Mouse (Mus musculus) kidney, postnatal 25 days (tissue): Measurements from ENCODE around the gene Add2.
A peak's percentile ranks its signal among the peaks of the same experiment; 100 is the strongest.

Experiments
- DNase-seq, 2 experiments: peaks; one replicate each; pipeline ENCODE4 v3.0.0; 2021; ENCODE audit warnings: mixed read lengths in 2 of 2

Add2 gene

DNA sequence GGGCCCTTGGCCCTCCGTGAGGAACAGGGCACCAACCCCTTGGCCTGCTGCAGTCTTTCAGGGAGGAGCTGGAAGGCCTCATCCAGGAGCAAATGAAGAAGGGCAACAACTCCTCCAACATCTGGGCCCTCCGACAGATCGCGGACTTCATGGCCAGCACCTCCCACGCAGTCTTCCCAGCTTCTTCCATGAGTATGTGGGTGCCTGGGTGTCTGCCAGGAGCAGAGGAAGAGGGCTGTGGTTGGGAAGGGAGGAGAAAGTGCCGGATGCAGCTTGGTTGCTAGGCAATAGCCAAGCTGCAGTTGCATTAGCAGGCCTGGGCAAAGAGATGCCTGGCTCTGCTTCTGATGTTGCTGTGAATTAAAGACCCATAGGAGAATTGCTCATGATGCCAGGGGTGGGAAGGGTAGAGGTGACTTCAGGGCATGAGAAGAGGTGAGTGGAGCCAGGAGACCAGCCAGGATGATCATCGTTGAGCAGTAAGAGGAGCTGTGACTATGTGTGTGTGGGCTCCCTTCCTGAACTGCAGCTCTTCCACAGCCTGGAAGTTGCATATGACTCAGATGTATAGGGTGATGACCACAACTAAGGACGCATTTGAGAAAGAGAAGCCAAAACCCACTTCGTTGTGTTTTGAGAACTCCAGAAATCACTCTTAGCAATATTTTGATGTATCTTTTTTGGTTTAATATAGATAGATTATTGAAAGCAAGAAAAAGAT is 58.5 kb downstream of the Add2 start:
- peak in 1 of 2 experiments; percentile 19 for DNase-seq

DNA sequence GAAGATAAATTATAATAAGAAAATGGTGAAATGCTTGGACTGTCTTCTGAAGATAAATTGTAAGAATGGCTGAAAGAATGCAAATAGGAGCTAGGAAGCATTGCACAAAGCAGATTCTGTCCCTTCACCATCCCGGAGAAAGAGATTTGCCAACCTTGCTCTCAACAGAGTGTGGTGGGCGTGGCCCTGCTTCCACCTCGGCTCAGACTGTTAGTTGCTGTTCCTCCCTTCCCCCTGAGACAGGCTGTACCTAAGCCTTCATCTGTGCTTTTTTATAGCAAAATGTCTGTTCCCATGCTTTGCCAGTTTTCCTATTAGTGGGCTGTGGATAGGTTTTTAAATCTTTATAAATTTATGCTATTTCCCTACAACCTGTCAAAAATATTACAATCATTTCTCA is 59.3 kb downstream of the Add2 start:
- no peak for DNase-seq

DNA sequence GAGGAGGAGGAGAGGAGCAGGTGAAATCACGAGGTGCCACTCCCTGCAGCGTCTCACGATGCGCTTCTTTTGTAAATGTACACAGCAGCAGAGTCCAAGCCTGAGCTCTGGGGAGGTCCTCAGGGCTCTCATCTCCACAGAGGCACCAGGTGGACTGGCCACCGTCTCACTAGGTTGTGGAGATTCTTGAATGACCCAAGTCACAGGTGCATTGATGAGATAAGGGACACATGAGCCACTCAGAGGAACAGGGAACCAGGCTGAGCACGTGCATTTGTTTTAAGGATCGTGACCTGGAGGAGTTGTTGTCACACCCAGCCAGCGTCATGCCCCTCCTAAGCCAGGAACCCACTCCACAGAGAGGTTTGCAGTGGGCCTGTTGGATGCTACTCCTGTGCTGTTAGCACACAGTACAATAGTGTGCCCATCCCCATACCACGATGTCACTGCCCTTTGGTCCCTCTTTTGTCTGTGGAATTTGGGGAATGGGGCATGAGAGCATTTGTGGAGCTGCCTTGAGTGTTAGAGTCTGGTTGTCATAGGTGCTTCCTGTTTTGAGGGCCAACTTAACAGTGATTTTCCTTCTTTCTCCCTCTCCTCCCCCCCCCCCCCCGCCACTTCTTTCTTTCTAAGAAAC is 65.8 kb downstream of the Add2 start:
- no peak for DNase-seq

- DNase-seq = no peak
These were observed 67.0 kb downstream of the Add2 start for GRCm38 (mm10) chr6:86095518-86095917.

GRCm38 (mm10) chr6:86096733-86097132 is 68.3 kb downstream of the Add2 start:
- DNase-seq = no peak

DNA sequence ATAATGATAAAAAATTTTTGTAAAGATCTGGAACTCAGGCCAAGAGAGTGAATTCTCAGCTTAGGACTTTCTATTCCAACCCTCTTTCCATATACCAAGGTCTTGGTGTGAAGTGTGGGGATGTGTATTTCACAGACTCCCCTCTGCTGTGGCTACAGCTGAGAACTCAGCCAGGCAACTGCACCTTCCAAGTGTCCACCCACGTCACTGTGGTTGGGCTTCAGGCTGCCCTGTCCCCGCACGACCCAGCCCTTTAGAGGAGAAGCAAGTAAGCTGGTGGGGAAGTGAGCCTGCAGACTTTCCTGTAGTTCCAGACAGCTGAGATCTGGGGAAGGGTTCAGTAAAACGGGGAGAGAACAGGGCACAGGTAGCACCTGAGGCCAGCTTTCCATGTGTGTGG is 68.7 kb downstream of the Add2 start:
- DNase-seq = no peak

- no peak for DNase-seq
These were observed 70.5 kb downstream of the Add2 start for GRCm38 (mm10) chr6:86099003-86099402.

GRCm38 (mm10) chr6:86101451-86101850 is 73.0 kb downstream of the Add2 start:
- DNase-seq = no peak

GRCm38 (mm10) chr6:86102874-86103273 is 74.4 kb downstream of the Add2 start:
- DNase-seq = no peak

DNA sequence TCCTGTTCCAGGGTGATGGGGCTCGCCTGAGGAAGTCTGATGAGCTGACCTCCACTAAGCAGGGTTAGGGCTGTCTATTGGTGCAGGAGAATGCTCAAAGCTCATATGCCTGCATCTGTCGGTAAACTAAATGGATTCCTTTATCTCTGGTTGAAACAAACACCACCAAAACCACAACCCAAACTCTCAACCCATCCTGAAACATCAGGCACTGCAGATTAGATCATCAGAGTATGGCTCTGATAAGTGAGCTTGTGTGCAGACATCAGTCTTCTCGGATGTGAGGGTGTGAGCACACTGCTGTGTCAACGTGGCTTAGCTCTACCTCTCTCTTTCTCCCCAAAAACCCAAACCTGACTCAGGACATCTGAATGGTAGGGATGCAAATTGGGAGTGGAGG is 75.1 kb downstream of the Add2 start:
- no peak for DNase-seq

GRCm38 (mm10) chr6:86104719-86105118 is 76.2 kb downstream of the Add2 start:
- DNase-seq = no peak

DNA sequence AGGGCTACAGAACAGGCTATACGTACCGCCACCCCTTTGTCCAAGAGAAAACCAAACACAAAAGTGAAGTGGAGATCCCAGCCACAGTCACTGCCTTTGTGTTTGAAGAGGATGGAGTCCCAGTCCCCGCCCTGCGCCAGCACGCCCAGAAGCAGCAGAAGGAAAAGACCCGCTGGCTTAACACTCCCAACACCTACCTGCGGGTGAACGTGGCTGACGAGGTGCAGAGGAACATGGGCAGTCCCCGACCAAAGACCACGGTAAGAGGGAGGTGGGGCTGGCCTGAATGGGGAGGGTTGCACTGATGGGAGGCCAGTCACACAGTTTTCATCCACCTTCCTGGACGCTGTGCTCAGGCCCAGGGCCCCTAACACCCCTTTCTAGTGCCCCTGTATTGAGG is 77.6 kb downstream of the Add2 start:
- DNase-seq = no peak

GRCm38 (mm10) chr6:86107101-86107500 is 78.6 kb downstream of the Add2 start:
- DNase-seq = no peak

- no peak for DNase-seq
These were observed 87.4 kb downstream of the Add2 start for GRCm38 (mm10) chr6:86115843-86116242.

GRCm38 (mm10) chr6:86123057-86123456 is 94.6 kb downstream of the Add2 start:
- DNase-seq = no peak

DNA sequence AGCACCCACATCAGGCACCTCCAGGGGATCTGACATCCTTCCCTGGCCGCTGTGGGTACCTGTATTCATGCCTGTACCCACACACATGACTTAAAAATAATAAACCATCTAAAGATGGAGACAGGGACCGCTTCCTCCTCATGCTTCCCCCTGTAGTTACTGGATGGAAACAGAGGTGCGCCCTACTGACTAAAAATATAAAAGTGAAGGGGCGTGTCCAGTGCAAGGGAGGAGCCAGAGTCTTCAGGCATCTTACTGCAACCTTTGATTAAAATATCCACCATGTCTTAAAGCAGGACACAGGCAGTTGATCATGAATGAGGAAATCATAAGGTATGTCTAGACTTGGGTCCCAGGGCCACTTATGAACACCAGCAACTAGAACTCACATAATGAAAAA is 97.3 kb downstream of the Add2 start:
- DNase-seq = no peak

DNA sequence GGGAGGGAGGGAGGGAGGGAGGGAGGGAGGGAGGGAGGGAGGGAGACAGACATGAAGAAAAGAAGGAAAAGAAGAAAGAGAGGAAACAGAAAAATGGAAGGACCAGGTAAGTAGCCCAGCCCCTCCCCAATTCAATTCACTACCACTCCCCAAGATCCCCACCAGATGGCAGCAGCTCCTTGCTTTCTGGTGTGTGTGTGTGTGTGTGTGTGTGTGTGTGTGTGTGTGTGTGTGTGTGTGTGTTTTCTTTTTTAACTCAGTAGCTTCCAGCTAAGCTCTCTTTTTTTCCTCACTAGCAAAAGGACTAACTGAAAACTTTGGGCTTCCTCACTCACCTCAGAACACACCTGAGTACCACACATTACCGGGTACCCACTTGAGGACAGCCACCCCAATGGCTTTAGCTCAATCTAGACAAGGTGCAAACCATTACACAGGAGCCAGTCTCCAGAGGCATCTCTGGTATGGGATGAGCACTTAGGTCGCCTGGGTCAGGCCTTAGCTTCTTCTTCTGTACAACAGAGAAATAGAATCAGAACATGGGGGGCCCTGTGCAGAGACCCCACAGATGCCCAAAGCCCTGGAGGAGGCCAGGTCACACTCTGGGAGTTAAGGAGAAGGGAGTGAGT is 98.6 kb downstream of the Add2 start:
- DNase-seq = peak; percentile 66 to 67

- DNase-seq = peak in 1 of 2 experiments; percentile 25
These were observed 100.0 kb downstream of the Add2 start for GRCm38 (mm10) chr6:86128504-86128903.

DNA sequence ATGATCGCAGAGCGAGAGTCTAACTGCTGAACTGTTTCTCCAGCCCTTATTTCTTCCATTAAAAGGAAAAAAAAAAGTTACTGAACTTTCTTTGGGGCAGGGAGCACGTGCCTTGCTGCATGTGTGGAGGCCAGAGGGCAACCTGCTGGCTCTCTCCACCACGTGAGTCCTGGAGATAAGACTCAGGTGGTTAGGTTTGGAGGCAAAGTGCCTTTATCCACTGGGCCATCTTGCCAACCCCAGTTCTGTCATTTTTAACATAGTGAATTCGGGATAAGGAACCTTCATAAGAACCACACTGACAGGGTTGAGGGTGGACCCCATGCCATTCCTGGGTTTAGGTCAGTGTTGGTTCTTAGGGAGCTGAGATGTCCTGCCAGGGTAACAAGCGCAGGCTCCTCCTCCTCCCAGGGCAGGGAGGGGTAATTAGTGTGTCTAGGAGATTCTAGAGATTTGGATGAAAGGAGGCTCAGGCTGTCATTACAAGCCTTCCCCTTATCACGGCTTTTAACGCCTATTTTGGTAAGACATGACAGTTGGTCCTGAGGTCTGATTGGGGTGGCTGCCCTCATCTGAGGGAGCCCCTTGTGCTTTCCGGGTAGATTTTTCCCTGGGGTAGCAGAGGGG is 101.5 kb downstream of the Add2 start:
- DNase-seq = peak; percentile 12 to 52

DNA sequence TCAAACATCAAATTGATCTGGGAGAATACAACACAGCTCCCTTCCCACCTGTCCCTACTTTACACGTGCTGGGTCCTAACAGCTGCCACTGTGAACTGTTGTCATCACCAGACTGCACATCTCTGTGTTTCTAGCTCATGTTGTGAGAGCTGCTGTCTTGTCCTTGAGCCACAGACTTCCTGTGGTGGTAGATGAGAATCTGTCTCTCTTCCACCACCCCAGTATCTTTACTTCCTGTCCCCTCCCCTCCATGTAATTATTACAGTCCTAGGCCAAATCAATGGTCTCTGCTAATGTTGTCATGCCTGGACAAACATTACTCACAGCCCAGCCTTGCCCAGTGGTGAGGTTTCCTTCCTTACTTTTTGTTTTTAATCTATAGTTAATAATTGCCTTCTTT is 105.4 kb downstream of the Add2 start:
- no peak for DNase-seq

DNA sequence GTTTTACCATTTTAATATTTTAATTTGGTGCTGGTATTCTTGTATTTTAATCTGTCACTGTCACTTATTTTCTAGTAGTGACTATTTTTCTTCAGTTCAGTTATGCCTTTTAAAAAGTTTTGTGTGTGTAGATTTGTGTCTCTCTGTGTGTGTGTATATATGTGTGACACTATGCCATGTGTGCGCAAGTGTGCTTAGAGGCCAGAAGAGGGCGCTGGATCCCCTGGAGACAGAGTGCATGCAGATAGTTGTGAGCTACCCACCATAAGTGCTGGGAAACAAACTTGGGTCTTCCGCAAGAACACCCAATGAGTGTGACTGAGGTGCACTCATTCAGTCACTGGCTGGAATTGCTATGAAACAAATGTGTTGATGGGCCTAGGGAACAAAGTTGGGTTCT is 107.7 kb downstream of the Add2 start:
- no peak for DNase-seq

- no peak for DNase-seq
These were observed 112.8 kb downstream of the Add2 start for GRCm38 (mm10) chr6:86141284-86141683.

- DNase-seq = peak; percentile 74 to 80
These were observed 113.3 kb downstream of the Add2 start for GRCm38 (mm10) chr6:86141820-86142219.

DNA sequence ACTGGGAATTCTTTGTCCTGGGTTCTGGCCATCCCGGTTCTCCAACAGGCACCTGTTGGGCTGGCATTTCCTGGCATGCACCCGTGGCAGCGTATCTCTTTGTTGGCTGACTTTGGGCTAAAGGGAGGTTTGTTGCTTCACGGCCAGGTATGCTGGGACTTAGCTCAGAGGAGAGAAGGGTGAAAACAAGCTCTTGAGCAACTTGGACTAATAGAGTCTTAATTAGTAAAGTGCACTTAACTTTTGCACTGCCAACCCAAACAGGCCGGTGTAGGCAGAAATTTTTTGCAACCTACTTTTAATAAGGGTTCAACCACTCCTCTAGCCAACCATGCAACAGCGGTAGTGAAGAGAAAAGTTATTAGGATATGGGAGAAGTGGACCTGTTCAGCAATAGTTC is 116.5 kb downstream of the Add2 start:
- no peak for DNase-seq
